Mouse (Mus musculus): ENCODE data around the gene Bcat1.
"Not testable (repeated sequence)": the region's sequence is repeated elsewhere in the genome, so short reads cannot be mapped to it uniquely, and the experiment has no call there.

Gene Bcat1

DNA sequence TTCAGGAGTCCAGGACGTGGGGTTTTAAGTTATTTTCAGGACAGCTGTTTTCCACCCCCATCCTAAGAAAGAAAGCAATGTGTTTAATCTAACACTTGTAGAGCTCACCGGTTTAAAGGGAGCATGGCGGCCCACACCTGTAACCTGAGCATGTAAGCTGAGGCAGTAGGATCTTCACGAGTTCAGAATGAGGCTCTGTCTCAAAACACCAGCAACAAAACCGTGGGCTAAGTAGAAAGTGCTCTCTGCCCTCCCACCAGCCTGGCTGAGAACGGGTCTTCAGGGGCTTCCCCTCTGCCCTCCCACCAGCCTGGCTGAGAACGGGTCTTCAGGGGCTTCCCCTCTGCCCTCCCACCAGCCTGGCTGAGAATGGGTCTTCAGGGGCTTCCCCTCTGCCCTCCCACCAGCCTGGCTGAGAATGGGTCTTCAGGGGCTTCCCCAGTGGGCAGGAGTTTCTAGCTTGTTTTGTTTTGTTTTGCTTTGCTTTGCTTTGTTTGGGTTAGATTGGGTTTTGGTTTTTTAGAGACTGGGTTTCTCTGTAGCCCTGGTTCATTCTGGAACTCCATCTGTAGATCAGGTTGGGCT, 17.1 kb upstream of the Bcat1 start:
- DNase-seq (ENCODE audit: low spot score): not testable (repeated sequence)

DNA sequence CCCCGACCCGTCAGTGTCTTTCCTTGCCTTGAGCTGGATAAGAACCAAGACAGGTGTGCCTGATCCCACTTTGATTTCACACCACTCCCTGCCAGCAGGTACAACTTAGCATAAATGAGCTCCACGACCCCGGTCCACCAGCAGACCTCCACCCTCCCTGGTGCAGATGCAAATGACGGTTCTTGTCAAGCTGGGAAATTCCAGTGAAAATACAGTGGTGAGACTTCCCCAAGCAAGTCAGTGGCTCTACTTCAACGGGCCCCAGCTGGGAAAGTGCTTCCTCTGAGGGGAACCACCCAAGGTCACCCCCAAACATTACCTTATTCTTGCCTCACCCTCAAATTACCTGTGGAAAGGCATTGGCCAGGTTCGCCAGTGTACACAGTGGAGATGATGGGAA, 16.0 kb upstream of the Bcat1 start:
- no peak for DNase-seq (ENCODE audit: low spot score)

DNA sequence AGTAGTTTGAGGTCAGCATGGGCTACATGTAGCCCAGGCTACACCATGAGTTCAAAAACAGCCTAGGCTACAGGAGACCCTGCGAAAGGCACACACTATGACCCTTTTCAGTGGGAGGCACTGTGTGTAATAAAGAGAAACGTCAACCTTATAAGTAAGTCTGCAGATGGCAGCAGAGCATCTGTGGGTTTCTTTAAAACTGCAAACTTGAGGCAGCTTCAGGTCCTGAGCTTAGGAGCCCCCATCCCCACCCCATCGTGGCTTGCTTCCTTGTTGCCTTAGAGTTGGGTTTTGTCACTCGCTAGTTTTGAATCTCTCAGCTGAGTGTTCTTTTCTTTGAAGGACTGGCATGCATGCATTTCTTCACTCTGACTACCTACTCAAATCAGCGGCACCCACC, 14.9 kb upstream of the Bcat1 start:
- no peak for DNase-seq (ENCODE audit: low spot score)

DNA sequence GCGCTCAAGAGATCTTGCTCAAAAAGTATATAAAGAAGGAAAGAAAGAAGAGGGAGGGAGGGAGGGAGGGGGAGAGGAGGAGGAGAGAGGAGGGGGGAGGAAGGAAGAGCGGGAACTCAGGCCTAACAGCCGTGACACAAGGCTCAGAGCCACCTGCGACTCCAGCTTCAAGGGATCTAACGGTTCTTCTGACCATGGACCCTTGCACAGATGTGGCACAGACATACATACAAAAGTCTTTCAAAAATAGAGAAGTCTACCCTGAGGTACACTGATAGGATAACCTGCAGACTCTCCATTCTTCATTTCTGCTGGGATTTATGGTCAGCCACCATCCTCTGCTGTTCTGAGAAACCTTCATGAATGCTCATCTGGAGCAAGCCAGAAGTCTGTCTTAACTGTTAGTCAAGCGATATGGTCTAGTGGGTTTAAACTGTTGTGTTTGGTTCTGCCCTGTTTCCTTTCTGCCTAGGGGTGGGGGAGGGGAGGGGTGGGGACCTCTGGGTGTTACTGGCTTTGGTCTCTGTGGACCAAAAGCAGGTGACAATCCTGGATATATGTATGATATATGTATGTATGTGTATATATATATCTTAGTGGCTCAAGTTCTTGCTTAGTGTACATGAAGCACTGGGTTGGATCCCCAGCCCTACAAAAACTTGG, 14.3 kb upstream of the Bcat1 start:
- DNase-seq (ENCODE audit: low spot score): no peak

DNA sequence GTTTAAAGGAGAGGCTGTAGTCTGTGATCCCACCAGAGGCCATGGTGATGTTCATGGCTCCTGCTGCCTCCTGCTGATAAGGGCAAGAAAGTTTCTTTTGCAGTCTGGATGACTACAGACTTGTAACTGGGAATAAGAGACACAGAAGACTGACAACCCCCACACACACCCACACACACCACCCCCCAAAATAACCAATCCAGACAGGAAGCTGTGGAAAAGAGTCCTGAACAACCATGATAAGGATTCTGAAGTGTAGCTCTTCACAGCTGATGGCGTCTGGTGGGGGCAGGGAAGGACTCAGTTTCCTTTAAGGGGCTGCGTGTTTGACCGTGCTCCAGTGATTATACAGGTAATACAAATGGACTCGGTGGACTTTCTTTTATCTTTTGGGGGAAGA, 13.4 kb upstream of the Bcat1 start:
- DNase-seq (ENCODE audit: low spot score): no peak

DNA sequence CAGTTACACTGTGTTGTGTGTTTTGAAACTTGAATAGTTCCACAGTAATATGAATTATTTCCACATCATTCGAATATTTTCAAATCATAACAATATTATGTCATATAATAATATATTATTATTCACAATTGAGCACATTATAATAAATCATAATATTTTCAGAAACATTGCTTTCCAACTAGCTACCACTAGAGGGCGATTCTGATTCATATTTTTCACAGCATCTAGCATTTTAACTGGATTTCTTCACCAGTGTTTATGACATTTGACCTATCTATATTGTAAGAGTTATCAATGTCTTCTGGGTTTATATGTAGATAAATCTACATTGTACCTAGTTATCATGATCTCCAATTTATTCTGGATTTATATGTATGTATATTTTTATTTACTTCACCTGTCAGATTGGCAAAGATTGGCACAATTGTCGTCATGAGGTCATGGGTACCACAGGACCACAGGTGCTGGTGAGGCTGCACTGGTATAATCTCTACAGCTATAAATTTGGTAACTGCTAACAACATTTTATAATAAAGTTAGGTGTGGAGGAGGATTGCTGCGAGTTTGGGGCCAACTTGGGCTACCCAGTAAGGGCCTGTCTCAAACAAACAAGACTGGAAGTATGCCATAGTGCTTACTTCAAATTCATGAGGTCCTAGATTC, 12.6 kb upstream of the Bcat1 start:
- no peak for DNase-seq (ENCODE audit: low spot score)

DNA sequence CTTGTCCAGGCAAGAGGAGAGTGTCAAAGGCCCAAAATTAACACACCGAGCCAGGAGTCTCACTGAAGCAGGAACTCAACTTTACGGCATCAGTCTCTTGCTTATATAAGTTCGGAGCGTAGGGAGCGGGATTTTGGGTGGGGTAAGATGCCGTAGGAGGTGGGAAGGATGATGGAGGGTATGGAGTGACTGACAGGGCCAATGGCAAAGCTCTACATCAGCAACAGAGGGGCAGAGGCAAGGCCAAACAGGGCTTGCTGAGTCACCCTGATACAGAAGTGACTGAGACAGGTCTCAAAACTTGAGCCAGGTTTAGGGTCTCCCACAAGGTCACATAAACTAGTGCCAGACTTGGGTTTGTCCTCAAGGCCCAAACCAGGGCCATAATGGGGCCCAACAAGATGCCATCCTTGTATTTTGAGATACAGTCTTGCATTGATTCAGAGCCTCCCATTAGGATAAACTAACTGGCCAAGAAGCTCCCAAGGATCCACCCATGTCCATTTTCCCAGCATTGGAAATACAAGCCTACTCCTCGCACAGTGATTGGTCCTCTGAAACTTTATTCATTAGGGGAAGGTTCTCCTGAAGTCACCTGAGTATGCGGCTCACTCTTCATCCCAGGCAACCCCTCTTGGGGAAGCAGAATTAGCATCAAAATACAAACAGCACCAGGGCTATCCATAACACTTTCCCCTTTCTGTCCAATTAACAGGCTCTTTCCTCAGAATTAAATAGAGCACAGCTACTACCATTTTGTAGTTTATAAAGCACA, 8.5 kb upstream of the Bcat1 start:
- no peak for DNase-seq (ENCODE audit: low spot score)

DNA sequence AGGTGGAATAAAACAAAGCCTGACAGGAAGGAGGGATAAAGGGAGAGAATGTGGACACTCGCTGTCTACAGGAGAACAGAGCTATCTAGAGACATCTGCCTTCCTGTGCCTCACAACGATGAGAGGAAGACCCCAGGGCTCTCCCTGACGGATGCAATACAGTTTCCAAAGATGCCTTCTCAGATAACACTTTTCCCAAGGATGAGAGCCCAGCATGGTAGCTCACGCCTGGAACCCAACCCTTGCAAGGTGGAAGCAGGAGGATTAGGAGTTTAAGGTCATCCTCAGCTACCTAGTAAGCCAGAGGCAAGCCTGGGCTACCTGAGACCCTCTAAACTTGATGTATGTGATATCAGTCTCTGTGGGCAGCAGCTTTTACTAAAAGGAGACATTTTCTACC, 5.7 kb upstream of the Bcat1 start:
- DNase-seq (ENCODE audit: low spot score): no peak

DNA sequence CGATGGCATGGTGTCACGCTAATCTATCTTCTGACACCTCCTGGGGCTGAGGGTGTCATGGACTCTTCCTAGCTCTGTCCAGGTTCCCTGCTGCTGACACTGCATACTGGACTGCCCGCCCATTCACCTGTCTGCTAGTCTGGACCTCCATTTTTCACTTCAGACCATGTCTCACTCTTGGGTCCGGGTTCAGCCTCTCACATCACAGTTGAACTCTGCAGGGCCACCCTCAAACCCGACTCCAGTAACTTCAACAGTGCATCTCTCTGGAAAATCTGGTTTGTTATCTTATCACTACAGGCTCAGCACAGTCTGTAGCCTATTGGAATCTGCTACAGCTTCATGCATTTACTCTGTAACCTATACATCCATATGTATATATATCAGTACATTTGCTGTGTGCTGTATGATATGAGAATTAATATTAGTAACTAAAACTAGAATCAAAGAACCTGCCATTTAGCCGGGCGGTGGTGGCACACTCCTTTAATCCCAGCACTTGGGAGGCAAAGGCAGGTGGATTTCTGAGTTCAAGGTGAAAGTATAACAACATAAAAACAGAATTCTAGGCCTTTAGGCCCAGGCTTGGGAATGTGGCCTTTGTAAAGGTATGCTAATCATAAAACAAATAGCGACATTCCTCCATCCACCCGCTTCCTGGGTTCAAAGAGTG, 3.2 kb upstream of the Bcat1 start:
- DNase-seq (ENCODE audit: low spot score): no peak

DNA sequence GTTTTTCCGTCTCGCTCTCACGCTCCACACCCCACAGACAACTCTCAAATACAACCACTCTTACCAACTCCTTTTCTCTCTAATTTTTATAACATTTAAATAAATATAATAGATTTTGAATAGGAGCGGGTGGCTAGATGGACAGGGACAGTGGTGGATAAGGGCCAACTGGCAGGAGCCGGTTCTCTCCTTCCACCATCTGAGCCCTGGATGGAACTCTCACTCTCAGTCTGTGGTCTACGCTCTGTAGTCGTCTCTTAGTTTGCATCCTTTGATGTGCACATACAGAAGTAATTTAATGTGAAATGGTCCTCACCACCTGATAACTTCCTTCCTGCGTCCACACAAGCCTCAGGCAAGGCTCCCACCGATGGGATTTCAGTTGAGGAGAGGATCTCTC, 302 bp upstream of the Bcat1 start:
- DNase-seq (ENCODE audit: low spot score): no peak

DNA sequence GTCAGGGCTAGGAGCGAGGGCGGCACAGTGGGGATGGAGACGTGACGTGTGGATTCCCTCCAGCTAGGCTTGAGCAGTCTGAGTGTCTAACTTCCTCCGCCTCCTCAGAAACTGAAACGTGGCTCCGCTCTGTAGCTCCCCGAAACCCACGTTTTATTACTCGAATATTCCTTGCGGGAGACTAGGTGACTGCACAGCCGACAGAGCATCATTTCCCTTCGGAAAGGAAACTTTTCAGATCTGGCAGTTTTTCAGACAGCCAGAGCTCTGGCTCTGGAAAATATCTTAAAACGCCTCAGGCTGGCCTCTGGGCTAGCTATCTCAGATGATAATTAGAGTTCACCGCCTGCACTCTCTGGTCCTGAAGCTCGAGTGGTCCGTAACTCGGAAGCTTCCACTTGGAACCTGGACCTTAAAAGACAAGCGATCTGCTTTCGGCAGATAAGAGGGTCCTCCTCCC, 866 bp downstream of the Bcat1 start:
- no peak for DNase-seq (ENCODE audit: low spot score)

DNA sequence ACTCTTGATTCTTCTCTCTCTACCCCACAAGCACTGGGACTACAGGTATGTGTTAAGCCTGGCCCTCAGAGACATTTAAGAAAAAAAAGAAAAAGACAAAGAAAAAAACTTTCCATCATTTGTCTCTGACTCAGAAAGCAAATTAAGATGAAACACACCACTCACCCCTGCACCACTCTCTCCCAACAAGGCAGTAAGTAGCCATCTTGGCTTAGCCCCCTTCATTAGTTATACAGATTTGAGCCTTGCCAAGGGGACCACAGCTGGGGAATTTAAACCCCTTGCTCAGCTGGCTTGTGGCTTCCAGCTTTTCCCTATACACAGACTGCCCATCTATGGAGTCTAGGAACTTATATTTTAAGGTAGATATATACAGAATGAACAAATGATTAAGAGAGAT, 1.5 kb downstream of the Bcat1 start:
- no peak for DNase-seq (ENCODE audit: low spot score)

DNA sequence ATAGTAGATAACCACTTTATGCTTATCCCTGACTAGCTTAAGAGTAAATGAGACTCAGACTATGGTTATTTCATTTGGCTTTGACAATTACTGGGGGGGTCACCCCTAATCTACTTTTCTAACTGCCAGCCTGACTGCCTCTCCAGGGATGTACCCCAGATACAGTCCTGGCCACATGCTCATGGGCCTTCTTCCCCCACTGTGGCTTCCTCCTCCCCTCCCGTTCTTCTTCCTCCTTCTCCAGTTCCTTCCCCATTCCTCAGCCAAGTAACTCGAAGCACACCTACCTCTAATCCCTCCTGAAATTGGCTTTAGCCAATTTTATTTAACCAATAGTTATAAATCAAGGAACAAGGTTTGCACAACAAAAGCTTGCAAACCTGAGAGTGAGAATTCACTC, 6.1 kb downstream of the Bcat1 start:
- DNase-seq (ENCODE audit: low spot score): no peak

DNA sequence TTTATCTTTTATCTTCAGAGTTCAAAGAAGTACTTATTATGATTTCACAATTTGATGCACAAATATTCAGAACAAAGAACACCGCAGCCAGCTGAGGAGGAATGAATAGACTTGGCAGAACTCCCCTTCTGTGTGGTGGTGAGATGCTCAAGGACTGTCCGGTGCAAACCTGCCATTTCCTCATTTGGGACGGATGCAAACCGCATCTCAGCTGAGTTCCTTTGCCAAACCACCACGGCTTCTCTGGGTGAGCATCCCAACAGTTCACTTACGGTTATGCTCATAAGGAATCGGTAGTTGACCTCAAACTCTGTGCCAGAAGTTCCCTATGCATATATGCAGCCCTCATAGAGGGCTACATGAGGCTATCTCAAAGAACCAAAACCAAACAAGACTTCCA, 6.6 kb downstream of the Bcat1 start:
- no peak for DNase-seq (ENCODE audit: low spot score)

DNA sequence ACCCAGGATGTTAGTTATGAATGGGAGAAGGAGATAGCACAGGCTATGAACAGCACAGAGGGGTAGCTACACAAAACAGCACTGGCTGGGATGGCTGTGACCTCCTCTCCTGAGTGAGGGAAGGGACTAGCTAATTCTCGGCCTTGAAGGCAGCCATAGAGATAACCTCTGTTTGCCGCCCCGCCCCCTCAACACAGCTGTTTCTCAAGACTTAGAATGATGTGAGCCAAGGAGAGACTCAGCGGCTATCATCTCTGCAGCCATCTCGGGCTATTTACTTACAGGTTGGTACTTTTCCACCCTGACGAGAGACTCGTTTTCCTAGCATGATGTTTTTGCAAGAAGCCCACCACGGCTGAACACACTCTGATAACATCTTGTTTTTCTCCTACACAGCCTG, 8.3 kb downstream of the Bcat1 start:
- DNase-seq (ENCODE audit: low spot score): no peak

DNA sequence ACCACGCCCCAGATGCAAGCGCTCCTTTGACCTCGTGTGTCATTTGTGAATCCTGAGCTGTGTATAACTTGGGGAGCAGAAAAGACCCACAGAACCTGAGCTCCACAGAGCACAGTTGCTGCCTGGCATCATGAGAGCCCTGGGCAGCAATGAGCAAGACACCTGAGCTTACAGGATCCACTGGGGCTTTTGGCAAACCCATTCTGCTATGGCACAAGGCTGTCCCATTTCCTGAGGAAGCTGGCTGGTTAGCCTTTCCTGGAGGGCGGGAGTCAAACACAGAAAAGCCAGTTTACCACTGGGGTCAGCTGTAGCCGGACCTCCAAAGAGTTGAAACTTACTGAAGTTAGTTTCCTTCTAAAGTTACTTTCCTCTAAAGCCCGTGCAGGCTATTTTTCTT, 9.6 kb downstream of the Bcat1 start:
- no peak for DNase-seq (ENCODE audit: low spot score)

DNA sequence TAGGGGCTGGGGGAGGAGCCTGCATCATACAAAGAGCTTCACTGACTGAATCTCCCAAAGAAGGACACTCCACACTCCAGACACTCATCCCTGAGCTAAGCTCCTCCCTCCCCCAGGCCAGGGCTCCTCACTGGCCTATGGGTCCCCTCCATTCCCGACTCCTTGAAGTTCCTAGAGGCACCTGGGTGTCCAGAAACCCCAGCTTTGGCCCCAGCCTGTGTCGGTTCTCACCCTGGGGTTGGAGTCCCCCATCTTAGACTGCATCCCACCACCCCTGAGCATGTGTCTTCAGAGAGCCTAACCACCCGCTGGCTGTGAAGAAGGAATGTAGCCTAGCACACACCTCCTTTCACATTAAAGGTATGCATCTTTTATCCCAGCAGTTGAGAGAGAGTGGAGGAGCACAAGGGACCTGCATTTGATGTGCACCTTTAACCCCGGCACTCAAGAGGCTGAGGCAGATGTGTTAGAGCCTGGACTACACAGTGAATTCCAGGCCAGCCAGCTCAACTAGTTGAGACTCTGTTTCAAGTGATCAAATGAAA, 10.6 kb downstream of the Bcat1 start:
- DNase-seq (ENCODE audit: low spot score): no peak

DNA sequence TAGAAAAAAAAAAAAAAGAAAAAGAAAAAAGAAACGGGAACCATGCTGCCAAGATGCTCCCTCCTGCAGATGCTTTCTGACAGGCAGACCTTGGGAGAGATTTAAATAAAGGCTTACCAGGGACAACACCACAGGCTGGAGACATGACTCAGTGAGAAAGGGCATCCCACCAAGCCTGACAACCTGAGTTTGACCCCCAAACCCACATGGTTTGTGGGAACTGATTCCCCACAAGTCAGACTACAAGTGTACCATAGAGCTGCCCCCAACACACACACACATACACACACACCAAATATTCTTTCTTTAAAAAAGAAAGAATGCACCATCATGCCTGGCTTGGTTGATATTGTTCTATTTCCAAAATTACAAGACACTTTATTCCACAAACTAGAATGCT, 11.9 kb downstream of the Bcat1 start:
- DNase-seq (ENCODE audit: low spot score): no peak

DNA sequence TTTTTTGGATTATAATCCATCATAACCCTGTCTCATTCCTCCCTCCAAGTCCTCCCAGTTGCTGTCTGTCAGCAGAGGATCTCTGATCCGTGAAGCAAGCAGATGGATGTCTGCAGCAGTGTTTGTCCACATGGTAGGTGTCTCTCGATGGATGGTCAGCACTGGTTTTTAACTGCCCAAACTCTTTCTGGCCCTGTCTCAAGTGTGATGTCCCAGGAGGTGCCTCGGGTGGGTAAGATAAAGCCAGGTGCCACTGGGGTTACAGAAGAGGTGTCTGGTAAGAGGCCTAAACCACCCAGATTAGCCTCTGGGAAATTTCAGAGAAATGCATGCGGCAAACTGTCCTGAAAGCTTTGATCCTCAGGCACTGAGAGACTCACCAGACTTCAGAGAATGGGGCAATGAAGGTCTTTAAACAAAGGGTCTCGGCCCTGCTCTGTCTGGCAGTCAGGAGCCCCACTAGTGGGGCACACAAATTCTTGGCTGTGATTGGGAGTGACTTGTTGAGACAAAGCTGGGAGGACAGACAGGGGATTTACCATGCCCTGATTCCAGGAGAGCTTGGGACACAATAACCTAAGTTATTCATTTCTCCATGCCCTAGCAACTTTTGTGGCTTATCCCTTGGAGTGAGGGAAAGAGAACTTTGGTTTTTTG, 12.6 kb downstream of the Bcat1 start:
- DNase-seq (ENCODE audit: low spot score): no peak

DNA sequence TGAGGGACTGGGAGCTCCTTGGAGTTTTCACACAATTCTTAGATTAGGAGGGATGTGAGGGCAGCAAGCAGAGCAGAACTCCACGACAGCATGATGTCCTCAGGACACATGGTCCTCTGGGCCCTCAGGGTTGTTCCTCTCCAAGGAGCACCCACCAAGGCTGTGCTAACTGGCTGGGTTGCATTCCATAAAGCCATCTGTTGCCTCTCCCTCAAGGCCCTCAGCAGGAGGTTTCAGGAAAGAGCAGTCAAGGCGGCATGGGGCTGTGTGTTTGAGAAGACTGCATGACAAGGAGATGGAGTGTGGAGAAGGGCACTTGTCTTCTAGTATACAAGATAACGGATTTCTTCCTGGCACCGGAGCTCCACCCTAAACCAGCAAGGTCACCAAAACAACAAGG, 13.2 kb downstream of the Bcat1 start:
- DNase-seq (ENCODE audit: low spot score): no peak

DNA sequence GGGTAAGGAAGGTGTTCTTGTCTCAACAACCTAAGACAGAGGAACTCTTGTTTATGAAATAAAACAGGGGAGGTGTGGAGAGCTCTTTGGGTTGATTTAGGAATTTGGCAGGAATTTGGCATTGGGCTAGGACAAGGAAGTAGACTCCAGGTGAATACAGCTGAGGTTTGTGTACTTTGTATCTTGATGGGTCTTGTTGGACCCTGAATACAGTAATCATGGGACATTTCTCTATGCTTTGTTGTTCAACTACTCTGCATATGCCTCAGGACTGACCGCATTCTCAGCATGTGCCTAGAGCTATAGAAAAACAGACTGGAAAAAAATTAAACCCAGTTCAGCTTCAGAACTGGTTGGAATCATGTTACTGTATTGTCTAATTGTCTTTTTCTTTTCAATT, 14.6 kb downstream of the Bcat1 start:
- DNase-seq (ENCODE audit: low spot score): no peak

DNA sequence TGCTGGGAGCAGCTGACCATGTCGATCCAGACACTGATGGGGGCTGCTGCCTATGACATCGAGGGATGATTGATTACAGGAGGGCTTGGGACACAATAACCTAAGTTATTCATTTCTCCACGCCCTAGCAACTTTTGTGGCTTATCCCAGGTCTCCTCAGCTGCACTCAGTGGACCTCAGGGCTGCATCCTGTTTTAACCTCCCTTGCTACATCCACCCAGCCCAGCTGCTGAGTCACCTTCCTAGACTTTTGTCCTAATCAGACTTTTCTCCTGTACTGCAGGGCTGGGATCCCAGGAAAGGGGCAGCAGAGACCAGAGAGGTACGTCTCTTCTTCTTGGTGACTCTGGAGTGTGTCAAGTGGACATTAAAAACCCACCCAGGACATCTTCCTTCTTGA, 19.9 kb downstream of the Bcat1 start:
- no peak for DNase-seq (ENCODE audit: low spot score)
